Mouse (Mus musculus): ENCODE data around the gene Slc22a30. TPM values are rescaled to one million over a fixed set of nuclear protein-coding genes. Genes with fewer than 3 reads are reported as not detected.

The Slc22a30 gene
- polyA plus RNA-seq (2015; fragmentation: Nextera tagmentation; extraction: Ambion mirVana): 0.17 TPM in 1 of 2 replicates, not detected in the other

DNA sequence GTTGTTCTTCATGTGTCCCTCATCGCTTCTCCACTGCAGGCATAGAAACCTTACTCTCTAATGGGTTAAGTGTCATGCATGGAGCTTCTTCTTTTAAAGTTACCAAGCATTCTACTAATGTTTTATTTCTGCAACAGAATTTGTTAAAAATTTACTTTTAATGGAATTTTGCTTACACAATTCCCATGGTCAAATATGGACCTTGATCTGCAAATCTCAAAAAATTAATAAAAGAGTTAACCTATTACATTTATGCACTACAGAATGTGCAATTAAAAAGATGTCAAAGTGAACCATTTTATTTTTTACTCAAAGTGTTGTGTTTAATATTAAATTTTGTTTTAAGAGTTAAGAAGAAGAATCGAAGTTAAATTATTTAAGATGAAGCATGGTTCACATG is at the start of gene Slc22a30:
Gene Slc22a30, minus strand, starts transcription at position 101 of the 400 bp plus-strand sequence.

Other genes with a start within 250 kb of the Slc22a30 start
- gene Slc22a29, start 186.2 kb downstream of the Slc22a30 start, polyA plus RNA-seq (2015; fragmentation: Nextera tagmentation; extraction: Ambion mirVana): 0.17 TPM in 1 of 2 replicates, not detected in the other
- 0.18 and 0.49 TPM in 2 replicates for gene Slc22a8, start 186.1 kb upstream of the Slc22a30 start, polyA plus RNA-seq (2015; fragmentation: Nextera tagmentation; extraction: Ambion mirVana)
- gene Slc22a6, start 212.9 kb upstream of the Slc22a30 start, polyA plus RNA-seq (2015; fragmentation: Nextera tagmentation; extraction: Ambion mirVana): 0.23 and 0.54 TPM in 2 replicates

Measured in adrenal gland, postnatal 0 days (tissue).